Mouse (Mus musculus): ENCODE measurements around the gene Hivep2. TPM values are rescaled to one million over a fixed set of nuclear protein-coding genes. Genes with fewer than 3 reads are reported as not detected.

Hivep2 gene
- polyA plus RNA-seq, 1 experiment from 2014 or later: 6.5 TPM

DNA sequence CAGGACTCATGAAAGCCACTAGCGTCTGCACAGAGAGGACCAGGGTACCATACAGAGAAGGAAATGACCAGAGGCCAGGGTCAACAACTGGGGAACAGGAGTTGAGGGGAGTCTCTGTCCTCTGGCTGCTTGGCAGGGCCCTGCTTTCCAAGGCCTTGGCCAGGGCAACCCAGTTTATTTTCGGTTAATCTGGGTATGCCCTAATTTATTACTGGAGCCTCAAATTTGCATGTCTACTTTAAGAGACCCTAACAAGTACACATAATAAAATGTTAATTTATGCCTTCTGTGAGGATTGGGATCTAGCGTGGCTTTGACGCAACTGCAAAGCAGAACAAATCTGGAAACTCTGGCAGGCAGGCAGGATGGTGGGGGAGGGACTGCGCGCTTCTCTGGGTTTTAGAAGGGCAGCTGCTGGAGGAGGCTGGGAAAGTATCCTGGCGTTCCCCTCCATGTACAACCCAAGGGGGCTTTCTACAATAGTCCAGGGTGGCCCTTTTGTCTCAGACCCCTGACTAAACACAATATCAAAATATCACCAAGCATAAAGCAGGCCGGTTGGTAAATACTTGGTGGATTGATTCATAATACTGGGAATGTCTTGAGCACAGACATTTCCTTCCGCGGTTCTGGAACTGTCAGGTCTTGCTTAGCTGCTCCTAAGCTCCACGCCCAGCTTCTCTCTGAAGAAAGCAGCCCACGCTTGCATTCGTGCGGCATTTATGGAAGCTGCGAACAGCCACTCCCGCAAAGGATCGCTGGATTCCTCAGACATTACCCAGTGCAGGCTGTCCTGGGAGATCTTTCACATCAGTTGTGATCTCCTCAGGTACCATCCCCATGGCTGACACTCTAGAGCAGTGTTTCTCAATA, 230.1 kb downstream of the Hivep2 start:
- Histone ChIP-seq H3K4me1 (no peaks in the 10 kb centered on the region), H3K4me3 (no peak overlapping the region), H3K9ac (no peak overlapping the region), H3K9me3 (no peaks in the 10 kb centered on the region), H3K27me3 (0 out of 2 replicates have a peak, but pooled peaks cover 6% of the 10 kb centered on the region), H3K27ac (no peak overlapping the region), H3K36me3 (no peaks in the 10 kb centered on the region), H3K4me2 (replicated peaks) (no peak overlapping the region)
- 64% methylated on average over 17 of the region's 17 CpGs for WGBS
- ATAC-seq (ENCODE audit: low FRiP score, low read depth): no peak

GRCm38 (mm10) chr10:14196785-14197184, 230.9 kb downstream of the Hivep2 start:
- 81% methylated on average over 7 of the region's 7 CpGs for WGBS
- H3K4me3 ChIP-seq: no peak overlapping the region
- no peaks in the 10 kb centered on the region for H3K4me1 ChIP-seq
- H3K9ac ChIP-seq: no peak overlapping the region
- H3K9me3 ChIP-seq: no peaks in the 10 kb centered on the region
- H3K4me2 ChIP-seq (replicated peaks): no peak overlapping the region
- ATAC-seq (ENCODE audit: low FRiP score, low read depth): no peak
- no peak overlapping the region for H3K27ac ChIP-seq
- H3K27me3 ChIP-seq: 0 out of 2 replicates have a peak, but pooled peaks cover 8% of the 10 kb centered on the region
- no peaks in the 10 kb centered on the region for H3K36me3 ChIP-seq

DNA sequence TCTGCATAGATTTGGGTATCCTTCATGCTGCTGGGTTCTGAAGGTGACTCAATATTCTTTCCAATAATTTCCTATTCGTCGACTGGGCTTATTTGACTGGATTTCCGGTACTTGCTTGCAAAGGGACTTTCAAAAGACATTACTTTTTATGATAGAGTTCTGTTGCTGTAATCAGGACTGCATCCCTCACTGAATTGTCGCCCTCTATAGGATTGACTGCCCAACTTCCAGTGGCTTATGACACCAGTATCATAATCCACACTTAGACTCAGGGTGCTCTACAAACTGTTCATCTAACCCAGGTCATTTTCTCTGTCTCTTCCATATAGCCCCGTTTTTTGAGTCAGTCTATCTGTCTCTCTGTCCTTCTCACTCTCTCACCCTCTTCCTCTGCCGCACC, 231.4 kb downstream of the Hivep2 start:
- Histone ChIP-seq H3K4me1 (no peaks in the 10 kb centered on the region), H3K36me3 (no peaks in the 10 kb centered on the region), H3K9me3 (no peaks in the 10 kb centered on the region), H3K27me3 (0 out of 2 replicates have a peak, but pooled peaks cover 8% of the 10 kb centered on the region), H3K4me3 (no peak overlapping the region), H3K27ac (no peak overlapping the region), H3K9ac (no peak overlapping the region), H3K4me2 (replicated peaks) (no peak overlapping the region)
- ATAC-seq (ENCODE audit: low FRiP score, low read depth): no peak
- 67% methylated on average over 6 of the region's 6 CpGs for WGBS

GRCm38 (mm10) chr10:14199332-14199731, 233.5 kb downstream of the Hivep2 start:
- ATAC-seq (ENCODE audit: low FRiP score, low read depth): no peak
- no peak overlapping the region for H3K4me2 ChIP-seq (replicated peaks)
- H3K9ac ChIP-seq: no peak overlapping the region
- H3K27me3 ChIP-seq: 0 out of 2 replicates have a peak, but pooled peaks cover 8% of the 10 kb centered on the region
- H3K36me3 ChIP-seq: no peaks in the 10 kb centered on the region
- no peak overlapping the region for H3K4me3 ChIP-seq
- no peaks in the 10 kb centered on the region for H3K9me3 ChIP-seq
- WGBS: 74% methylated on average over 7 of the region's 7 CpGs
- H3K27ac ChIP-seq: no peak overlapping the region
- H3K4me1 ChIP-seq: no peaks in the 10 kb centered on the region

GRCm38 (mm10) chr10:14200310-14200709, 234.4 kb downstream of the Hivep2 start:
- Histone ChIP-seq H3K4me2 (replicated peaks) (no peak overlapping the region), H3K4me3 (no peak overlapping the region), H3K27ac (no peak overlapping the region), H3K9ac (no peak overlapping the region), H3K4me1 (no peaks in the 10 kb centered on the region), H3K9me3 (no peaks in the 10 kb centered on the region), H3K36me3 (no peaks in the 10 kb centered on the region), H3K27me3 (0 out of 2 replicates have a peak, but pooled peaks cover 8% of the 10 kb centered on the region)
- ATAC-seq (ENCODE audit: low FRiP score, low read depth): no peak
- 10% methylated on average over 2 of the region's 2 CpGs for WGBS

Other genes with a start within 250 kb of the Hivep2 start
- 23.5 and 24.2 TPM in 2 replicates for gene Aig1, start 97.1 kb upstream of the Hivep2 start, polyA plus RNA-seq (2015; fragmentation: Nextera tagmentation; extraction: Ambion mirVana)

Data from limb, embryonic 13.5 days (tissue).